Mouse (Mus musculus) lung, postnatal 10 days (tissue): ENCODE measurements around the gene Pdlim5.
"Not testable (repeated sequence)": the region's sequence is repeated elsewhere in the genome, so short reads cannot be mapped to it uniquely, and the experiment has no call there.

Experiments used
- DNase-seq: peaks from one replicate; pipeline ENCODE4 v3.0.0; 2021

Pdlim5 gene

GRCm38 (mm10) chr3:142252086-142252485, 143.4 kb downstream of the Pdlim5 start:
- no peak for DNase-seq

GRCm38 (mm10) chr3:142249458-142249857, 146.0 kb downstream of the Pdlim5 start:
- DNase-seq, result no peak

- DNase-seq, result no peak
Observed at GRCm38 (mm10) chr3:142243263-142243662, 152.2 kb downstream of the Pdlim5 start.

- no peak for DNase-seq
Observed at GRCm38 (mm10) chr3:142239298-142239697, 156.2 kb downstream of the Pdlim5 start.

GRCm38 (mm10) chr3:142238260-142239046, 157.0 kb downstream of the Pdlim5 start:
- no peak for DNase-seq

- no peak for DNase-seq
Observed at GRCm38 (mm10) chr3:142237621-142238020, 157.9 kb downstream of the Pdlim5 start.

GRCm38 (mm10) chr3:142233606-142234465, 161.7 kb downstream of the Pdlim5 start:
- no peak for DNase-seq

- no peak for DNase-seq
Observed at GRCm38 (mm10) chr3:142228665-142229064, 166.8 kb downstream of the Pdlim5 start.

GRCm38 (mm10) chr3:142222471-142223103, 172.9 kb downstream of the Pdlim5 start:
- no peak for DNase-seq

GRCm38 (mm10) chr3:142219910-142220309, 175.6 kb downstream of the Pdlim5 start:
- DNase-seq, result no peak

- no peak for DNase-seq
Observed at GRCm38 (mm10) chr3:142212821-142213220, 182.7 kb downstream of the Pdlim5 start.

- DNase-seq, result no peak
Observed at GRCm38 (mm10) chr3:142212186-142212585, 183.3 kb downstream of the Pdlim5 start.

- DNase-seq, result no peak
Observed at GRCm38 (mm10) chr3:142209981-142210380, 185.5 kb downstream of the Pdlim5 start.

- no peak for DNase-seq
Observed at GRCm38 (mm10) chr3:142209057-142209456, 186.4 kb downstream of the Pdlim5 start.

- no peak for DNase-seq
Observed at GRCm38 (mm10) chr3:142207488-142207887, 188.0 kb downstream of the Pdlim5 start.

- DNase-seq, result no peak
Observed at GRCm38 (mm10) chr3:142206316-142206715, 189.2 kb downstream of the Pdlim5 start.

GRCm38 (mm10) chr3:142196142-142196541, 199.4 kb downstream of the Pdlim5 start:
- DNase-seq, result no peak

- DNase-seq, result not testable (repeated sequence)
Observed at GRCm38 (mm10) chr3:142191627-142192026, 203.9 kb downstream of the Pdlim5 start.
